Mouse (Mus musculus): Measurements from ENCODE around the gene Pitpnm1.
"Not testable (repeated sequence)": the region's sequence is repeated elsewhere in the genome, so short reads cannot be mapped to it uniquely, and the experiment has no call there.

Pitpnm1 gene

GRCm38 (mm10) chr19:4120496-4120895 is 20.7 kb downstream of the Pitpnm1 start:
- DNase-seq, result no peak

- DNase-seq, result peak; percentile 97
Measured at GRCm38 (mm10) chr19:4121097-4121805, 21.5 kb downstream of the Pitpnm1 start.

- not testable (repeated sequence) for DNase-seq
Measured at GRCm38 (mm10) chr19:4121896-4122295, 22.1 kb downstream of the Pitpnm1 start.

DNA sequence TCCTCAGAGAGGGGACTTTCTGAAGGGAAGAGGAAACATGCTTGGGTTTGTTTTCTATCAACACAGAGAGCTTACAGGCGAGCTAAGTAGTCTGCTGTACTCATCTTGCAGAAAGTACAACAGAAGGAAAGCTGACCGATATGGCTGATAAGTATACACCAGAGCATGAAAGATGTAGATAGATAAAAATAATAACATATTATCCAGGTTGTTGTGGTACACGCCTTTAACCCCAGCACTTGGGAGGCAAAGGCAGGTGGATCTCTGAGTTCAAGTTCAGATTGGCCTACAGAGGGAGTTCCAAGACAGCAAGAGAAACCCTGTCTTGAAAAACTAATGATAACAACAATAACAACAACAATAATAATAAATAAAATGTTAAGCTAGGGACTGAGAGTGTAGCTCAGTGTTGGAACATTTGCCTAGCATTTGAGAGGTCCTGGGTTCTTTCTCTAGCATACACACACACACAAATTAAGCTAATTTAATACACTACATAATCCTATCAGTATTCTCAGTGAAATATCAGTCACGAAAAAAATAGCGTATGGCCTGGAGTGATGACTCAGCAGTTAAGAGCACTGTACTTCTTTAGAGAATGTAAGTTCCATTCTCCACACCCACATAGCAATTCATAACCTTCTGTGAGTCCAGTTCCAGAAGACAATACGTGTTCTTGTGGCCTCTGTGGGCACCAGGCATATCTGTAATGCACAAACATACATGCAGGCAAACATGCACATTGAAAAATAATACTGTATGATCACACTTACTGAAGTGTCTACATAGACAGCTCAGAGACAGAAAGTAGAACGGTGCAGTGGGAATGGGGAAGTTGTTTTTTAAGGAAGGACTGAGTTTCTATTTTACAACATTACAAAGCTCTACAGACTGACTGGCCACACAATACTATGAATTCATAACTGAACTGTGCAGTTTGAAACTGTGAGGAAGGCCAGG is 22.9 kb downstream of the Pitpnm1 start:
- no peak for DNase-seq

- no peak for DNase-seq
Measured at GRCm38 (mm10) chr19:4124432-4124831, 24.6 kb downstream of the Pitpnm1 start.

- DNase-seq, result peak; percentile 30
Measured at GRCm38 (mm10) chr19:4125268-4125667, 25.5 kb downstream of the Pitpnm1 start.

- peak; percentile 98 for DNase-seq
Measured at GRCm38 (mm10) chr19:4125741-4126696, 26.2 kb downstream of the Pitpnm1 start, which contains the start of gene Aip. Aip (minus strand) TSS chr19:4125858.

GRCm38 (mm10) chr19:4126759-4127495 is 27.1 kb downstream of the Pitpnm1 start:
- DNase-seq, result no peak

DNA sequence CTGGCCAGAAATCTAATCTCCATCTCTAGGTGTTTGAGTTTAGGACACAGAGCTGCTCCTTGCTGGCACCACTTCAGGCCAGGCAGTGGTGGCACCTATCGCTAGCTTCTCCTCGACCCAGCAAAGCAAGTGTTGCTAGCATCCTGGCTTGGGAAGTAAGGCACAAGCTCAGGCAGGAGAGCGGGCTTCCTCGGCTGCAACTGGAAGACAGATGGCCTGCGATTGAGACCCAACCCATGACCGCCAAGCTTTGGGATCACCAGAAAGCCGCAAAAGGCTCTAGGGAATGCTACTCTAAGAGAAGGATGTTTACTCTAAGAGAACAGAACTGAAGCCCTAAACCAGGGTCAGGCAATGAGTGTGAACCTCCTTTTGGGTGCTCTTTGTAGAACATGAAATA is 29.7 kb downstream of the Pitpnm1 start:
- no peak for DNase-seq

GRCm38 (mm10) chr19:4130106-4130505 is 30.3 kb downstream of the Pitpnm1 start:
- DNase-seq, result no peak

- no peak for DNase-seq
Measured at GRCm38 (mm10) chr19:4131075-4131474, 31.3 kb downstream of the Pitpnm1 start.

GRCm38 (mm10) chr19:4131768-4132167 is 32.0 kb downstream of the Pitpnm1 start:
- no peak for DNase-seq

GRCm38 (mm10) chr19:4134354-4134753 is 34.6 kb downstream of the Pitpnm1 start:
- peak; percentile 6 for DNase-seq

DNA sequence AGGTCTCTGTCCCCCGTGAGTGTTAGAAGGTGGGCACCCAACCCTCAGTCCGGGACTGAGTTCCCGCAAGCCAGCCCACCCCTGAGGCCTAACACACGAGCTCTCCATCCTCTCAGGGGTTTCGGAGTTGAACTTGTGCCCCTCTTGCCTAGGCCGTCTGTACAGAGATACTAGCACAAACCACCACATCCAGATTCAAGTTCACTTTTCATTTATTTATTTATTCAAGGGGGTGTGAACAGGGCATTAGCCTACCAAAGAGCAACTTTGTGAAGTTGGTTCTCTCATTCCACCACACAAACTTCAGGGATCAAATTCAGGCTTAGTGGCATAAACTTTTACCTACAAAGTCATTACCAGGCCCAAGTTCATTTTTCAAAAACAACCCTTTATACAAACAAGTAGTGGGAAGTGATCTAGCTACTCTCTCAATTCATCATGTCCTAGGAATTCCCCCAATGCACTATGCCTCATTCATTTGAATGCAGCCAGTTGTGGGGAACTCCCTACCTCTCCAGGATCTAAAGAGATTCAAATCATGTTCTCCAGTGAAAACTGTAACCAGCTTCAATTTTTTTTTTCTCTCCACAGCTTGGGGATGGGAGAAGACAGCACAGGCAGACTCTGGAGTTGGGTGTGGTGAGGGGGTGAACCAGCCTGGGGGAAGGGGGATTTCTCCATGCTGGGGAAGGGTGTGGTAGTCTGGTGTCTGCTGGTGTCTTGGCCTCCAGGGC is 35.6 kb downstream of the Pitpnm1 start:
- not testable (repeated sequence) for DNase-seq

DNA sequence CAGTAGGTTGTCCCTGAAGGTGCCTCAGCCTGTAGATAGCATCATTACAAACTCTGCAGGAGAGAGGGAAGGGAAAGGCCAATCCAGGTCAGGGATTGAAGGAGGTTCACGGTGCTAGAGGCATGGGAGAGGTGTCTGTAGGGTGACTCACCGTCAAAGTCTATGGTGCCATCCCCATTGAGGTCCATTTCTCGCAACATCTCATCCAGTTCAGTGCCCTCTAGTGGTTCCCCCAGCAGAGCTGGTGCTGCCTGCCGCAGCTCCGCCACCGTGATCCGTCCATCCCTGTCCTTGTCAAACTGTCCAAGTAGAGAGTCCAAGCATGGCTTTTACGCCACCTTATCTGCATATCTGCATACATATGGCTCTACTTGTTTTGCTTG is 36.2 kb downstream of the Pitpnm1 start:
- not testable (repeated sequence) for DNase-seq

DNA sequence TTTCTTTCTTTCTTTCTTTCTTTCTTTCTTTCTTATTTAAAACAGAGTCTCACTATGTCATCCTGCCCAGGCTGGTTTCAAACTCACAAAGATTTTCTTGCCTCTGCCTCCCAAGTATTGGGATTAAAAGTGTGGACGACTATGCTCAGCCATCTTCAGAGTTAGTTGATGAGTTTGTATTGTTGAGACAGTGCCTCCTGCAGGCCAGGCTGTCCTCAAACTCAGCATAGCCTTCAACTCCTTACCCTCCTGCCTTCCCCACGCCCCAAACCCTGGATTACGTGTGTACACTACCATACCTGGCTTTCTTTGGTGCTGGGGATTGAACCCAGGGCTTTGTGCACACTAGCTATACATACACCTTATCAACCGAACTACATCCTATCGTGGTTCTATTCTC is 36.7 kb downstream of the Pitpnm1 start:
- DNase-seq, result no peak

DNA sequence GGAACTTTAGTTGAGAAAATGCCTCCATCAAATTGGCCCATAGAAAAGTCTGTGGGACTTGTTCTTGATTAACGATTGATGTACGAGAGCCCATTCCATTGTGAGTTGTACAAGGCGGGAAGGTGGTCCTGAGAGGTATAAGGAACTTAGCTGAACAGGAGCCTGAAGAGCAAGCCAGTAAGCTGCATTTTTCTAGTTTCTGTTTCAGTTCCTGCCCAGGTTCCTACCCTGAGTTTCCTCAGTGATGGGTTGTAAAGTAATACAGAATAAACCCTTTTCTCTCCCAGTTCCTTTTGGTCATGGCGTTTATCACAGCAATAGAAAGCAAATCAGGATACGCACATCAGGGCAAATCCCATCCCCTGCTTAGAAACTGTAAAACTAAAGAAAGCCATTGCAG is 38.1 kb downstream of the Pitpnm1 start:
- DNase-seq, result no peak

GRCm38 (mm10) chr19:4139446-4139845 is 39.6 kb downstream of the Pitpnm1 start, which contains the start of gene Gpr152:
Gpr152 (plus strand) TSS chr19:4139787.
- no peak for DNase-seq

GRCm38 (mm10) chr19:4140147-4140546 is 40.3 kb downstream of the Pitpnm1 start:
- no peak for DNase-seq

DNA sequence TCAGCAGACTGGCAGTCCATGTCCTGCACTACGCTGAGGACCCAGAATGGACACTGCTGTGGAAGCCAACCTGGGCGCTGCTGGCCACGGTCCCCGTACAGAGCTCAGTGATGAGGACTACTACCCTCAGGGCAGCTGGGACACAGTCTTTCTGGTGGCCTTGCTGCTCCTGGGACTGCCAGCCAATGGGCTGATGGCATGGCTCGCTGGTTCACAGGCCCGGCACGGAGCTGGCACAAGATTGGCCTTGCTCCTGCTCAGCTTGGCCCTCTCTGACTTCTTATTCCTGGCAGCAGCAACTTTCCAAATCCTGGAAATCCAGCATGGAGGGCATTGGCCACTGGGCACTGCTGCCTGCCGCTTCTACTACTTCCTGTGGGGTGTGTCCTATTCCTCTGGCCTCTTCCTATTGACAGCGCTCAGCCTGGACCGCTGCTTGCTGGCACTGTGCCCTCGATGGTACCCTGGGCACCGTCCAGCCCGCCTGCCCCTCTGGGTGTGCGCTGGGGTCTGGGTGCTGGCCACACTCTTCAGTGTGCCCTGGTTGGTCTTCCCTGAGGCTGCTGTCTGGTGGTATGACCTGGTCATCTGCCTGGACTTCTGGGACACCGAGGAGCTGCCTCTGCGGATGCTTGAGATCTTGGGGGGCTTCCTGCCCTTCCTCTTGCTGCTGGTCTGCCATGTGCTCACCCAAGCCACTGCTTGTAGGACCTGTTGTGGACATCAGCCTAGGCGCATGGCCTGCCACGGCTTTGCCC is 42.8 kb downstream of the Pitpnm1 start:
- no peak for DNase-seq
